Mouse (Mus musculus): ENCODE results near the gene Trmu. TPM values are rescaled to one million over a fixed set of nuclear protein-coding genes. Genes with fewer than 3 reads are reported as not detected.

The Trmu gene
- polyA plus RNA-seq, 1 experiment from 2014 or later, result 6.6 TPM

DNA sequence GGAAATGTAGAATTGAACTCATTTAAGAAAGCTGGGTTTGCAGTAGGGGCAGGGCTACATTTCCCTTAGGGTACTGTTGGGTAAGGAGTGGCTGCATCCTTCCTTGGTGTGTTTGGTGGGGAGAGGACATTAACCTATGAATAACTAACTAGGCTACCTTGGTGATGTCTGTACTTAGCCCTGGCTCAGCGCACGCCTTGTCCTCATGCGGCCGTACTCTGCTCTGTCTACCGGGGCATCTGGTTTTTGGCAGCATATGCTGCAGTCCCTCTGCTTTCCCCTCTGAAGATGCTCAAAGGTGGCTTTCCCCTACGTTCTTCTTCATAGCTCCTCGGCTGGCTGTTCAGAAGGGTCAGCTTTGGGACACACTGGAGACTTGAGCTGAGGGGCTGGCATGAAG is 1.8 kb upstream of the Trmu start:
- Histone ChIP-seq H3K79me2 (ENCODE audit: inconsistent target) (no peaks in the 10 kb centered on the region), H3K36me3 (ENCODE audit: inconsistent target) (peaks cover 18% of the 10 kb centered on the region; the same call in 1 of the 2 replicates), H3K4me3 (ENCODE audit: inconsistent target) (no peak overlapping the region), H3K27ac (no peak overlapping the region)
- 92% methylated on average over 7 of the region's 7 CpGs for WGBS (ENCODE audit: missing documents)

DNA sequence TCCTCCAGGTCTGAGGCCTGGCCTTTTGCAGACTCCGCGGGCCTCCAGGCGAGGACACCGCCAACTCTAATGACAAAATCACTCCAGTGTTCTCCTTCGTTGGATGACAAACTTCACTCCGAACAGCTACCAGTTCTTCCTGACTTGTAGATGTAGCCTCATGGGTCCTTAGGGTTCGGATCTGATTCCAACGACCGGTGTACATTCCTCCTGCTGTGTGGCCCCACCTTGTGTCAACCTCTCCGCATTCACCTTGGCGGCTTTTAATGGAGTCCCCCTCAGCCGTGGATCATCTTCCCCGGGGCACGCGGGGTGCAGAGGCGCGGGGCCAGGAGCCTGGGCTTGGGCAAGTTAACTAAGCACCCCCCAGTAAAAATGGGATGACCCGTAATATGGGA is 385 bp downstream of the Trmu start:
- WGBS (ENCODE audit: missing documents), result 2% methylated on average over 18 of the region's 18 CpGs
- Histone ChIP-seq H3K27ac (peak overlapping the region; percentile 29; the same call in 1 of the 2 replicates), H3K79me2 (ENCODE audit: inconsistent target) (no peaks in the 10 kb centered on the region), H3K4me3 (ENCODE audit: inconsistent target) (peak overlapping the region; percentile 86), H3K36me3 (ENCODE audit: inconsistent target) (peaks cover 22% of the 10 kb centered on the region; the same call in 1 of the 2 replicates)

DNA sequence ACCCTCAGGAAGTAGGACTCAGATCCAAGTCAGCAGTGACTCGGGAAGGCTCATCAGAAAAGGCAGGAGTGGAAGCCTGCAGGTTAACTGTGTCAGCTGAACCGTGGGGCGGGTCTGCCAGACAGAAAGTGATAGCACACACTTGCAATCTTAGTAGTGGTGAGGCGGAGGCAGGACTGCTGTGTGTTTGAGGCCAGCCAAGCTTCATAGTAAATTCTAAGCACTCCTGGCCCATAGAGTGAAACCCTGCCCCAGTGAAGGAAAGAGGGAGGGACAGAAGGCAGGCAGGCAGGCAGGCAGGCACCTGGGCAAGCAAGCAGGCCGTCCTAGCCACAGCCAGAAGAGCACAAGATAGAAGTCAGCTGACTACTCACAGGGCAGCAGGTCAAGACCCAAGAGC is 6.5 kb downstream of the Trmu start:
- Histone ChIP-seq H3K36me3 (ENCODE audit: inconsistent target) (peaks cover 29% of the 10 kb centered on the region), H3K4me3 (ENCODE audit: inconsistent target) (no peak overlapping the region), H3K79me2 (ENCODE audit: inconsistent target) (no peaks in the 10 kb centered on the region), H3K27ac (no peak overlapping the region)
- 98% methylated on average over 5 of the region's 5 CpGs for WGBS (ENCODE audit: missing documents)

DNA sequence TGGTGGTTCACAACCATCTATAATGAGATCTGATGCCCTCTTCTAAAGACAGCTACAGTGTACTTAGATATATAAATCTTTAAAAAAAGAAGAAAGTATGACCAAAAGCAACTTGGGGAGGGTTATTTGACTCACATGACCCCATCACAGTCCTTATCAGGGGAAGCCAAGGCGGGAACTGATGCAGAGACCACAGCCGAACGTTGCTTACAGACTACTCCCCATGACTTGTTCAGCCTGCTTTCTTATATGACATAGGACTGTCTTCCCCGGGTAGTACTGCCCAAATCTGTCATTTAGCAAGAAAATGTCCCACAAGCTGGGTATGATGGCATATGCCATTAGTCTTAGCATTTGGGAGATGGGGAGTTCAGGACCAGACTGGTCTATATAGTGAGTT is 10.1 kb downstream of the Trmu start:
- H3K36me3 ChIP-seq (ENCODE audit: inconsistent target), result peaks cover 59% of the 10 kb centered on the region
- no peak overlapping the region for H3K27ac ChIP-seq
- no peaks in the 10 kb centered on the region for H3K79me2 ChIP-seq (ENCODE audit: inconsistent target)
- H3K4me3 ChIP-seq (ENCODE audit: inconsistent target), result no peak overlapping the region
- 85% methylated on average over 4 of the region's 4 CpGs for WGBS (ENCODE audit: missing documents)

DNA sequence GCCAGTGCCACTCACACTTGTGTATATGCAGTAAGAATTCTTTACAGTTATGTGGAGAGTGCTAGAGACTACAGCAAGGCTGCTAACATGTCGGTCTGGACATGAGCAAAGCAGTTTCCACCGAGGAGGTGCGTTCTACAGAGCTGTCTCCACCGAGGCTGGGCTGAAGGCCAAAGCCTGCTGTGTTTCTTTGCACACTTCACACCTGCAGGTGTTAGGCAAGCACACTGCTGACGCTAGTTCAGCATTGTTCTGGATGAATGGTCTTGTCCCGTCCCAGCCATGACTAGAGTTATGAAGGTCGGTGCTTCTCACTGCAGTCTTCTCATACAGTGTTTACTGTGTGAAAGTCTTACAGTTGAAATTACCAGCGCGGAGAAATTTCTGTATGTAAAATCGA is 12.9 kb downstream of the Trmu start:
- Histone ChIP-seq H3K4me3 (ENCODE audit: inconsistent target) (no peak overlapping the region), H3K36me3 (ENCODE audit: inconsistent target) (peaks cover 61% of the 10 kb centered on the region), H3K27ac (no peak overlapping the region), H3K79me2 (ENCODE audit: inconsistent target) (no peaks in the 10 kb centered on the region)
- 93% methylated on average over 10 of the region's 10 CpGs for WGBS (ENCODE audit: missing documents)

DNA sequence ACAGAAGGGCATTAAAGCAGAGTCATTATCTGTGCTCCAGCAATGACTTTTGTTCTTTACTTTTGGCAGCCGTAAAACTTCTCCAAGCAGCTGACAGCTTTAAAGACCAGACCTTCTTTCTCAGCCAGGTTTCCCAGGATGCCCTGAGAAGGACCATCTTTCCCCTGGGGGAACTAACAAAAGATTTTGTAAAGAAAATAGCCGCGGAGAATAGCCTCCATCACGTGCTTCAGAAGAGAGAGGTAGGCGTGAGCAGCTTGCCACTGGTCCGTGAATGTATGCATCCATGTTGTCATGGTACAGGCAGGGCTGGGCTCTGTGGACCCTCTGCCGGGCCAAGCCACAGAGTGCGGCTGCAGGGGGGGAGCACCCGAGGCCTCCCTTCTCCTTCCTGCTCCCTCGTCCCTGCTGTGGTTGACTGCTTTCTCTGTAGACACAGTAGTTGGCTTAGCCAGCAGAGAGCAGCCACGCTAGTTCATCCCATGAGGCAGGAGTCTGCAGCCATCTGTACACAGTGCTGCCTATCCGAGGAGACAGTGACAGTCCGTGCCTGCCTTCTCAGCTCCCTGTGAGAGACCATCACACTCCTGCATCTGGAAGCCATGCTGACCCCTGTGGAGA is 13.5 kb downstream of the Trmu start:
- WGBS (ENCODE audit: missing documents), result 92% methylated on average over 13 of the region's 13 CpGs

DNA sequence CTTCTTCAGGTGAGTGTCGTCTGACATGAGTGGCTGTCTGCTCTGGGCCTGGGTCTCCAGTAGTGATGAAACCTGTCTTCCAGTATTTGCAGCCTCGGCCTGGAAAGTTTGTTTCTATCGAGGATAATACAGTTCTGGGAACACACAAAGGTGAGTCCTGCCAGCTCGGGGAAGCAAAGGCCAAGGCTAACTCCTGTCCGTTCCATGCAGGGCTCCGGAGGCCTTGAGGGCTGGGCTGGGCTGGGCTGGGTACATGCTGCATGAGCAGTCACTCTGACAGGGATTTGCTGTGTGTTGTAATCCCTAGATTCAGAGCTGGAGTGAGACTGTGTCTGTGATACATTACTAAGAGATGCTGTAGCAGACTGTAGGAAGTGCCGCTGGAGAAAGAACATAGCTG is 14.8 kb downstream of the Trmu start:
- Histone ChIP-seq H3K27ac (no peak overlapping the region), H3K79me2 (ENCODE audit: inconsistent target) (no peaks in the 10 kb centered on the region), H3K36me3 (ENCODE audit: inconsistent target) (peaks cover 65% of the 10 kb centered on the region), H3K4me3 (ENCODE audit: inconsistent target) (no peak overlapping the region)
- WGBS (ENCODE audit: missing documents), result 95% methylated on average over 7 of the region's 7 CpGs

More for the DNA sequence above, 13.5 kb downstream of the Trmu start:
- Histone ChIP-seq H3K4me3 (ENCODE audit: inconsistent target) (no peak overlapping the region), H3K79me2 (ENCODE audit: inconsistent target) (no peaks in the 10 kb centered on the region), H3K27ac (no peak overlapping the region), H3K36me3 (ENCODE audit: inconsistent target) (peaks cover 68% of the 10 kb centered on the region)

DNA sequence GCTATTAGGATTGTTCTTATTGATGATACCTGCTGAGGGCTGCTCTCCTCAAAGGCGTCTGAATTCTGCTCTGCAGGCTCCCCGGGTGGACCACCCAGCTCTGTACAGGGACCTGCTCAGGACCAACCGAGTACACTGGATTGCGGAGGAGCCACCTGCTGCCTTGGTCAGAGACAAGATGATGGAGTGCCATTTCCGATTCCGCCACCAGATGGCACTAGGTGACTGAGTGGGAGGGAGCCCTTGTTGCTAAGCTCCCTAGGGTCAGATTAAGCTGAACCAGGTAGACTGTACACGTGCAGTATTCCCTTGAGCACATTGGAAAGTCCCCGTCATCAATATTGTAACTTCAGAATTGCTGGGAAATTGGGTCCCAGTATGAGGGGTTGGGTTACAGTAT is 17.2 kb downstream of the Trmu start:
- Histone ChIP-seq H3K36me3 (ENCODE audit: inconsistent target) (peaks cover 58% of the 10 kb centered on the region), H3K4me3 (ENCODE audit: inconsistent target) (no peak overlapping the region), H3K27ac (no peak overlapping the region), H3K79me2 (ENCODE audit: inconsistent target) (no peaks in the 10 kb centered on the region)
- 32% methylated on average over 8 of the region's 8 CpGs for WGBS (ENCODE audit: missing documents)

DNA sequence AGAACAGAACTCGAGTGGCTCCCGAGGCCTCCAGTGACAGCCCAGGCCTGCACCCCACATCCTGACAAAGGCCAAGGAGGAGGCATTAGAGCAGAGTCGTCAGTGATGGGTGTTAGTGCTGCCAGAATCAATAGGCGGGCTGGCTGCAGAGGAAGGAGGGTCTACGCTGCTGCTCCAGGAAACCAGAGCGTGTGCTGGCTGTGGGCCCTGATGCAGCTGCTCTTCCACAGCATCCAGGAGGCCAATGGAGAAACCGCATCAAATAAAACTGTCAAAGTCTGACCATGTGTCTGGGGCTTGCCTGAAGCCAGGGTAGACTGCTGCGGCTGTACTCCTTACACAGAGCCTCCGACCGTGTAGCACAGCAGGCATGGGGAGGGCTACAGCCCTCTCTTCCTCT is 18.0 kb downstream of the Trmu start:
- H3K4me3 ChIP-seq (ENCODE audit: inconsistent target), result no peak overlapping the region
- H3K27ac ChIP-seq, result no peak overlapping the region
- H3K79me2 ChIP-seq (ENCODE audit: inconsistent target), result no peaks in the 10 kb centered on the region
- 95% methylated on average over 10 of the region's 10 CpGs for WGBS (ENCODE audit: missing documents)
- peaks cover 50% of the 10 kb centered on the region for H3K36me3 ChIP-seq (ENCODE audit: inconsistent target)

DNA sequence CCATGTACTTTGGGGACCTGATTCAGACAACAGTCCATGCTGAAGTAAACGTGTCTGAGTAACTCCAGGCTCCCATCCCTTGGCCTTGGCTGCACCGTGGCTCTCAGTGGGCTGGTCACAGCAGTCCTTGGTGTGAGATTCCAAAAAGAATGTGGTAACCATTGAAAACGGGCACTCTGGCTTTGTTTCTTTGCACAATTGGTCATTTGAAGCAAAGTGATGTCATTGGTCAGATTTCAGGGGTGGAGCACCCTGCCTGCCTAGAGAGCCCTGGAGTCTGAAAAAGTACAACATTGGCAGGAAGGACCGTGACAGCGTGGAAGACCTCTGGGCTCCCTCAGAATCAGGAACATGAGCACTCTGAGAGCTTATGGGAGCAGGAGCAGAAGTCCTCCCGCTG is 20.3 kb downstream of the Trmu start:
- Histone ChIP-seq H3K27ac (no peak overlapping the region), H3K36me3 (ENCODE audit: inconsistent target) (peaks cover 28% of the 10 kb centered on the region), H3K4me3 (ENCODE audit: inconsistent target) (no peak overlapping the region), H3K79me2 (ENCODE audit: inconsistent target) (no peaks in the 10 kb centered on the region)
- WGBS (ENCODE audit: missing documents), result 89% methylated on average over 5 of the region's 6 CpGs

DNA sequence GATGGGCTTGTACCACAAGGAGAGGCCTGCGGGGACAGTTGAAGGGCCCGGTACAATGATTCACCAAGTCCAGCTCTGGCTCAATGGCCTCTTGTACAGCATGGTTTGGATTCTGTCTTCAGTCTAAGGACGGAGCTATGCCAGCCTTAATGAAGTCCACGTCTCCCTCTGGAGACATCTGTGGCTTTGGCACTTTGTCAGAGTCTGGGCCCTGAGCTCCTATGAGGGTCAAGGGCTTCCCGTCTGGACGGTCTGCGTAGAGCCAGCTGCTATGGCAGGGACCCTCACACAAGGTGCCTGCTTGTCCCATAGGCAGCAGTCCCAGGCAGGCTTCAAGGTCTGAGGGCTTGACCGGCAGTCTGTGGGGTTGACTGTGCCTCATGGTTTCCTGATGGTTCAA is 21.2 kb downstream of the Trmu start:
- H3K36me3 ChIP-seq (ENCODE audit: inconsistent target), result peaks cover 19% of the 10 kb centered on the region; the same call in 1 of the 2 replicates
- no peak overlapping the region for H3K27ac ChIP-seq
- 94% methylated on average over 8 of the region's 8 CpGs for WGBS (ENCODE audit: missing documents)
- H3K4me3 ChIP-seq (ENCODE audit: inconsistent target), result no peak overlapping the region
- H3K79me2 ChIP-seq (ENCODE audit: inconsistent target), result no peaks in the 10 kb centered on the region

DNA sequence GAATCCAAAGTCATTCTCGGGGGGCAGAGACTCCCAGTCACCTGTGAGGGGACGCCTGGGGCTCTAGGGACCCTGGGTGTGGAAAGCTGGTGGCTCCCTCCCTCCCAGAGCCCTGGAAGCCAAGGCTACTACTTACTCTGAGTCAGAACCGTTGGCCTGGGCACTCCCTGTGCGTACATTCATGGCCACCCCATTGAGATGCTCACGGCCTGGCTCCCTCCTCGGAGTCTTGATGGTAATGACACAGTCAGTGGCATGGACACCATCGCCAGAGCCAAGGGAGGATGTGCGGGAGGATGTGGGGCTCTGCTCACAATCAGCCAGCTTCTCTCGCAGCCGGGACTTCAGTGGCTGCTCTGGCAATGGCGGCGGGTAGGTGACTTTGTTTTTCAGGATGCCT is 21.7 kb downstream of the Trmu start:
- 90% methylated on average over 12 of the region's 12 CpGs for WGBS (ENCODE audit: missing documents)
- H3K4me3 ChIP-seq (ENCODE audit: inconsistent target), result no peak overlapping the region
- H3K36me3 ChIP-seq (ENCODE audit: inconsistent target), result peaks cover 14% of the 10 kb centered on the region; the same call in 1 of the 2 replicates
- no peak overlapping the region for H3K27ac ChIP-seq
- H3K79me2 ChIP-seq (ENCODE audit: inconsistent target), result no peaks in the 10 kb centered on the region

DNA sequence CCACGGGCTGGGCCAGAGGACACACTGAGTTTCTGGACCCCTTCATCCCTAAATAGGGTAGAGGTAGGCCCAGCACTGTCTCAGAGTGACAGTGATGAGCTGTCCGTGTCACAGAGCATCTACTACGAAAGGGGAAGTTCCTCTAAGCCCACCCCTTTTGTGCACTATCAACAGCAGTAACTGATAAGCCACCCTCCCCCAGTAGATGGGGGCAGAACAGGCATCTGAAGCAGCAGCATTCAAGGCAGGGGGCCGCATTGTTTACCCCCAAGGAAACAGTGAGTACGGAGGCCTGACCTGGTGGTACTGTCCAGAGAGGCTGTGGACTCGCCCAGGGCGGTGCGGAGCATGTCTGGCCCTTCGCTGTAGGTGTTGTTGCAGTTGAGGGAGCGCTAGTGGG is 23.4 kb downstream of the Trmu start:
- Histone ChIP-seq H3K36me3 (ENCODE audit: inconsistent target) (peaks cover 3% of the 10 kb centered on the region; the same call in 1 of the 2 replicates), H3K4me3 (ENCODE audit: inconsistent target) (no peak overlapping the region), H3K79me2 (ENCODE audit: inconsistent target) (no peaks in the 10 kb centered on the region), H3K27ac (no peak overlapping the region)
- WGBS (ENCODE audit: missing documents), result 81% methylated on average over 10 of the region's 10 CpGs

DNA sequence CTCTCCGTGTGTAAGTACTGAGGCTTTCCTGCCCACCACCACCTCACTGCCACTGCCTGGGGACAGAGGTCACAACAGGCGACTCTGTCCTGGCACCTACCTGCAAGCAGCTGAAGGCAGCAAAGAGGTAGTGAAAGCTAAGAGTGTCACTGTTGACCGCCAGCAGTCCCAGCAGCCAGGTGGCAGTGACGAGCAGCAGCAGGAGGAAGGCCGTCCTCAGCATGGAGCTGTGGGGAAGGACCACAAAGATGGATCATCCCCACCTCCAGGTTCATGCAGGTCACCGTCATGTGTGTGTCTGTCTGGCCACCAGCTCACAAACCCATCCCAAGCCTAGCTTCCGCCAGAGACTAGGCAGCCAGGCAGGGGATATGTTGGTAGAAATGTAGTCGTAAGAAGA is 24.7 kb downstream of the Trmu start:
- Histone ChIP-seq H3K79me2 (ENCODE audit: inconsistent target) (no peaks in the 10 kb centered on the region), H3K4me3 (ENCODE audit: inconsistent target) (no peak overlapping the region), H3K36me3 (ENCODE audit: inconsistent target) (no peaks in the 10 kb centered on the region), H3K27ac (no peak overlapping the region)
- 82% methylated on average over 8 of the region's 8 CpGs for WGBS (ENCODE audit: missing documents)

DNA sequence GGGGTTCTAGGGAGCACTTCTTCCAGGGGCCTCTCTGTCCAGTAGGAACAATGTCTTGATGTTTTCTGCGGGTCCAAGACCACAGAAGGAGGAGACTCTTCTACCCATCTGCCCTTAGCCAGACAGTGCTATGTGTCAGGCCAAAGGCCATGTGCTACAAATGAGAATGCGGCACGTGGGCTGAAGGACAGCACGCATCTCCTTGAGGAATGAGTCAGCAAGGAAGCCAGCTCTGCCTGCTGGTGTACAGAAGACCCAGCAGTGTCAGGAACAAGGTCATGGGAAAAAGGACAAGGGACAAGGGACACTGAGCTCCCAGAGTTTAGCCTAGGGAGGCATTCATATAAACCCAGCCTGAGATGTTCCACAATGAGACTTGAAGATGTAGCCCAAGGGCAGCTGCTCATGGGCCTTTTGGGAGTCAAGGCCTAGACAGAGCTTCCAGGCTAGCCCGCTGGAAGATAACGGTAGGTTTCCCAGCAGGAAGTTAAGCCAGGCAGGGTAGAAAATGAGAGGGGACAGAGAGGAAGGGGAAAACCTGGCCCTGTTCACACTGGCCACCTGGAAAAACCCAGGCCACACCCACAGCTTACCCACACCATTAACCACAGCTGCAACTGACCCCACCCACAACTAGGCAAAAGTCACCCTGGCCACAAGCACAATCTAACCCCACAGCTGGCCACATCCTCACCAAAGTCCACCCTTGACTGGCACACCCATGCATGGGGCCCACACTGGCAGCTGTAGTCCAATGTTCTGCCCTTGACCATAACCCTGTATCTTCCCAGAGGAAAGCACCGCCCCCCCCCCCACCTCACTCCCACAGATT is 29.8 kb downstream of the Trmu start:
- Histone ChIP-seq H3K27ac (no peak overlapping the region), H3K79me2 (ENCODE audit: inconsistent target) (no peaks in the 10 kb centered on the region), H3K4me3 (ENCODE audit: inconsistent target) (no peak overlapping the region), H3K36me3 (ENCODE audit: inconsistent target) (no peaks in the 10 kb centered on the region)
- 60% methylated on average over 6 of the region's 7 CpGs for WGBS (ENCODE audit: missing documents)
